Comparison of ENCODE assay signal across 15 mouse cellular contexts in genomic region chr11:81270518-81270917, GRCm38 (mm10).
DNase-seq lines count a peak whose midpoint lies in the region; ATAC-seq and TF ChIP-seq lines count a peak whose summit lies in the region.
"Had no signal": no experiment of that assay in that cellular context is flagged by ENCODE, and none has a peak within 500 bp of the region (broad histone marks: within the 10 kb centered on the region; RNA-seq: fewer than 3 reads in every experiment).

No protein-coding gene starts in this region.

- TF ChIP-seq CTCF in left cerebral cortex, adult 2 months (IDR thresholded peaks at IDR 0.05), result no peak

- no peak overlapping the region; the same call in 1 of the 2 replicates for H3K27ac ChIP-seq in forebrain, embryonic 14.5 days (ENCODE audit: low read depth, low read length)
- no peak overlapping the region for H3K27ac ChIP-seq in forebrain, embryonic 12.5 days
- no peak overlapping the region for H3K27ac ChIP-seq in left cerebral cortex, adult 2 months
- H3K27ac ChIP-seq in neural tube, embryonic 13.5 days (replicated peaks), result no peak overlapping the region; the same call in 1 of the 2 replicates
- H3K27ac ChIP-seq in neural tube, embryonic 15.5 days (replicated peaks), result no peak overlapping the region

- no peak overlapping the region for H3K9ac ChIP-seq in forebrain, embryonic 14.5 days (ENCODE audit: low read length)
- H3K9ac ChIP-seq in forebrain, embryonic 12.5 days, result no peak overlapping the region
- H3K9ac ChIP-seq in neural tube, embryonic 13.5 days, result no peak overlapping the region
- no peak overlapping the region for H3K9ac ChIP-seq in neural tube, embryonic 15.5 days (replicated peaks)

- peaks cover 4% of the 10 kb centered on the region; the same call in 1 of the 2 replicates for H3K9me3 ChIP-seq in forebrain, embryonic 14.5 days (replicated peaks; ENCODE audit: control insufficient read depth, low read length)
- no peaks in the 10 kb centered on the region for H3K9me3 ChIP-seq in forebrain, embryonic 12.5 days
- peaks cover 3% of the 10 kb centered on the region; the same call in 1 of the 2 replicates for H3K9me3 ChIP-seq in neural tube, embryonic 13.5 days
- no peaks in the 10 kb centered on the region for H3K9me3 ChIP-seq in neural tube, embryonic 15.5 days (replicated peaks)

- no peaks in the 10 kb centered on the region for H3K36me3 ChIP-seq in forebrain, embryonic 14.5 days (ENCODE audit: control insufficient read depth, insufficient read depth, low read length)
- H3K36me3 ChIP-seq in forebrain, embryonic 12.5 days (replicated peaks), result no peaks in the 10 kb centered on the region
- H3K36me3 ChIP-seq in neural tube, embryonic 13.5 days, result no peaks in the 10 kb centered on the region
- H3K36me3 ChIP-seq in neural tube, embryonic 15.5 days, result no peaks in the 10 kb centered on the region

- H3K27me3 ChIP-seq in forebrain, embryonic 14.5 days (replicated peaks; ENCODE audit: control insufficient read depth, insufficient read depth, low read length), result no peaks in the 10 kb centered on the region
- H3K27me3 ChIP-seq in forebrain, embryonic 12.5 days, result no peaks in the 10 kb centered on the region
- H3K27me3 ChIP-seq in neural tube, embryonic 13.5 days, result no peaks in the 10 kb centered on the region
- H3K27me3 ChIP-seq in neural tube, embryonic 15.5 days (replicated peaks), result no peaks in the 10 kb centered on the region

- WGBS in forebrain, embryonic 14.5 days, result 32% methylated on average over 7 of the region's 7 CpGs
- WGBS in forebrain, embryonic 12.5 days, result 58% methylated on average over 7 of the region's 7 CpGs
- WGBS in neural tube, embryonic 13.5 days, result 38% methylated on average over 7 of the region's 7 CpGs
- 41% methylated on average over 7 of the region's 7 CpGs for WGBS in neural tube, embryonic 15.5 days

- H3K4me3 ChIP-seq in forebrain, embryonic 14.5 days (ENCODE audit: low read depth, low read length), result no peak overlapping the region
- no peak overlapping the region for H3K4me3 ChIP-seq in forebrain, embryonic 12.5 days (replicated peaks)
- no peak overlapping the region for H3K4me3 ChIP-seq in left cerebral cortex, adult 2 months
- H3K4me3 ChIP-seq in neural tube, embryonic 13.5 days, result no peak overlapping the region
- no peak overlapping the region for H3K4me3 ChIP-seq in neural tube, embryonic 15.5 days (replicated peaks)
- H3K4me3 ChIP-seq: myocyte had no signal

- ATAC-seq in forebrain, embryonic 14.5 days, result peak; percentile 92
- no peak for ATAC-seq in forebrain, embryonic 12.5 days (ENCODE audit: low FRiP score)
- 0 out of 2 replicates have a peak, but pooled peaks have one; percentile 63 for ATAC-seq in neural tube, embryonic 13.5 days (ENCODE audit: low read depth)
- no peak for ATAC-seq in neural tube, embryonic 15.5 days (ENCODE audit: low FRiP score)

- intact Hi-C loops in left cerebral cortex, postnatal 4 days (cut with DNase I), result no loop called here
- intact Hi-C loops in left cerebral cortex, adult 2 months (cut with DNase I), result no loop called here

- DNase-seq in forebrain, embryonic 14.5 days (ENCODE audit: low spot score), result peak; percentile 93
- peak; percentile 41 for DNase-seq in left cerebral cortex, postnatal 4 days
- no peak for DNase-seq in left cerebral cortex, adult 2 months (ENCODE audit: extremely low spot score in 1 of 2, low spot score in 2 of 2)
- DNase-seq in retina, embryonic 14.5 days (ENCODE audit: low spot score), result peak; percentile 37
- no peak for DNase-seq in thymus, postnatal 10 days (ENCODE audit: low spot score in 2 of 2)
- DNase-seq: adrenal gland, postnatal 14 days; cerebellum, adult 18-20 months; gastrocnemius, postnatal 25 days; kidney, adult 8-10 months; lung, adult 18-20 months; thymus, postnatal 4 days had no signal

- H3K4me1 ChIP-seq in forebrain, embryonic 14.5 days (ENCODE audit: control insufficient read depth, insufficient read depth, low read length), result 0 out of 2 replicates have a peak, but pooled peaks cover 2% of the 10 kb centered on the region
- peaks cover 7% of the 10 kb centered on the region; the same call in 1 of the 2 replicates for H3K4me1 ChIP-seq in forebrain, embryonic 12.5 days
- peaks cover 8% of the 10 kb centered on the region for H3K4me1 ChIP-seq in neural tube, embryonic 13.5 days (replicated peaks)
- peaks cover 12% of the 10 kb centered on the region; the same call in 1 of the 2 replicates for H3K4me1 ChIP-seq in neural tube, embryonic 15.5 days

- no peak overlapping the region for H3K4me2 ChIP-seq in forebrain, embryonic 14.5 days (ENCODE audit: low read length)
- H3K4me2 ChIP-seq in forebrain, embryonic 12.5 days, result no peak overlapping the region
- H3K4me2 ChIP-seq in neural tube, embryonic 13.5 days, result no peak overlapping the region
- H3K4me2 ChIP-seq in neural tube, embryonic 15.5 days, result no peak overlapping the region

Comparison
In these comparisons a context has a peak if more than half of its experiments do, and no peak if none do; other contexts are left out.
1. ATAC-seq: peak in forebrain, embryonic 14.5 days (single experiment) and neural tube, embryonic 13.5 days (single experiment); none in forebrain, embryonic 12.5 days (single experiment) and neural tube, embryonic 15.5 days (single experiment).
2. DNase-seq: peak in forebrain, embryonic 14.5 days (single experiment), left cerebral cortex, postnatal 4 days (single experiment) and retina, embryonic 14.5 days (single experiment); none in left cerebral cortex, adult 2 months (0 of 2) and thymus, postnatal 10 days (0 of 2).